Mouse (Mus musculus) lung, adult 2 months (tissue): Measurements from ENCODE around the gene Ptprm.

Experiments
- CTCF ChIP-seq: fragments of 200-500 bp; IDR thresholded peaks from 2 replicates; pipeline ENCODE4 v1.5.1; 2011; ENCODE audit warnings: mild to moderate bottlenecking, low read length, control low read depth; ENCODE audit not compliant: insufficient read depth
- POLR2A ChIP-seq: fragments of 200-500 bp; IDR thresholded peaks from 2 replicates; pipeline ENCODE4 v1.6.1; 2011; ENCODE audit warnings: low read depth, mild to moderate bottlenecking, control low read depth, low read length, borderline replicate concordance; ENCODE audit errors: extremely low read depth

- TF ChIP-seq CTCF (no peak), POLR2A (no peak)
Measured at GRCm38 (mm10) chr17:67272928-67273327, 81.3 kb downstream of the Ptprm start.
